Mouse (Mus musculus) right cerebral cortex, postnatal 14 days (tissue): ENCODE results near the gene Hcrtr2.

ENCODE experiments used
- DNase-seq: peaks from one replicate; pipeline ENCODE4 v3.0.0; 2022

Gene Hcrtr2

DNA sequence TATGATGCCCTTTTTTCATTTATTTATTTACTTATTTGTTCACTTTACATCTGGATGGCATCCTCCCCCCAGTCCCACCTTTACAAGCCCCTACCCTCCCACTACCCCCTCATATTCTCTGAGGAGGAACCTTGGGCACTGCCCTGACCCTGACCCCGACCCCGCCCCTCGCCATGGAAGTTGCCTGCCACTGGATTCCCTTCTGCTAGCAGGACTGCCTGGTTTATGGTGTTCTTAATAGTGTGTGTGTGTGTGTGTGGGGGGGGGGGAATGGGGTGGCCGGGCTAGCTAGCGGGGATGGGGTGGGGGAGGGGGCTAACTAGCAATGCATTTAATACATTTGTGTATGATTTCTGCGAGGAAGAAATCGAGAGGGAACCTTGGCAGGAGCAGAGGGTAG, 88.8 kb downstream of the Hcrtr2 start:
- DNase-seq: no peak

- DNase-seq: no peak
Measured at GRCm38 (mm10) chr9:76230400-76230799, 93.3 kb downstream of the Hcrtr2 start.

- no peak for DNase-seq
Measured at GRCm38 (mm10) chr9:76217178-76217975, 106.3 kb downstream of the Hcrtr2 start.

GRCm38 (mm10) chr9:76214678-76215077, 109.0 kb downstream of the Hcrtr2 start:
- DNase-seq: no peak

DNA sequence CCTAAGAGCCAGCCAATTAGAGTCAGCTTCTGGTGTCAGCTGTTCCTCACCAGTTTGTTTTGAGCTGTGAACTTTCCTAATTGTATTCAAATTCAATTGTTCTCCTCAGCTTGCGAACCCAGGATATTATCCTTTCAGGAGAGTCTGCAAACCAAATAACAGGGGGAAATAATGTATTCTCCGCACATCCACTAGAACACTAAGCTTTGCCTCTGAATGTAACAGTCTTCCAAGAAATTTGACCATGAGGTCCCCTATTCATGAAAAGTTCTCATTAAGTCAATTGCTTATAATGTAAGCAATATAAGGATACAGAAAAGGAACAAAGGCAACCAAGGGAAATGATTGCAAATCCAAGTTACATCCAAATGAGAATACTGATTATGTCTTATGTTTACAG, 110.1 kb downstream of the Hcrtr2 start, which contains the start of gene Gfral:
Gfral (minus strand) TSS at position 101 of the 400 bp plus-strand sequence.
- no peak for DNase-seq

DNA sequence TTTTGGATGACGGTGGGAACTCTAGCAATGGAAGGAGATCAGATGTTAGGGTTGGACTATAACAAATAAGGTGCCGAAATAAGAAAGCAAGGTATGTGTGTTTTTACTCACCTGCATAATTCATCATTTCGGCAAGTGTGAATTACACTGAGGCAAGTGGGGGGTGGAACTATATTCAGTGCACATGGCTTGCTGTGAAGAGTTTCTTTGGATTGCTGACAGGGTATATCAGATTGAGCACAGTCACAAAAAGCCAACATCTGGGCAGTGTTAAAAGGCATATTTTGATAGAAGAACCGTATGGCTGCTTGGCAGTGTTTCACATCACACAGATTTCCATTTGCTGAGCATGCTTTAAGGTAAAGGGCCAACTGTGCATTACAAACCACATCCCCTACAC, 126.7 kb downstream of the Hcrtr2 start:
- DNase-seq: no peak

- DNase-seq: no peak
Measured at GRCm38 (mm10) chr9:76179221-76179620, 144.4 kb downstream of the Hcrtr2 start.
